Mouse (Mus musculus): Measurements from ENCODE around the gene Wdr1.
"Not testable (repeated sequence)": the region's sequence is repeated elsewhere in the genome, so short reads cannot be mapped to it uniquely, and the experiment has no call there.

The Wdr1 gene

DNA sequence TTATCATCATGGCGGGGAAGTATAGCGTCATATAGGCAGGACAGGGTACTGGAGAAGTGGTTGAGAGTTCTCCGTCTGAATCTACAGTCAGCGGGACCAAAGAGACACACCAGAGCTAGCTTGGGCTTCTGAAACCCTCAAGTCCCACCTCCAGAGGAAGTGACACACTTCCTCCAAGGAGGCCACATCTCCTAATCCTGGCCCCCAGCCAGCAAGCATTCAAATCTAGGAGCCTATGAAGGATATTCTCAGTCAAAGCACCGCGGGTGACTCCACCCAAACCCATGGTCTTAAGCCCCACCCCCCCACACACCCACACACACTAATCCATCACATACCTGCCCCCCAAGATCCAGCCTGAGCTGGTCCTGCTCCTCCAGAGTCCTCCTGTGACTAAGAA, 69.1 kb downstream of the Wdr1 start:
- no peak for DNase-seq

GRCm38 (mm10) chr5:38491763-38492162, 71.3 kb downstream of the Wdr1 start:
- no peak for DNase-seq

GRCm38 (mm10) chr5:38489739-38490138, 73.3 kb downstream of the Wdr1 start:
- DNase-seq, result no peak

DNA sequence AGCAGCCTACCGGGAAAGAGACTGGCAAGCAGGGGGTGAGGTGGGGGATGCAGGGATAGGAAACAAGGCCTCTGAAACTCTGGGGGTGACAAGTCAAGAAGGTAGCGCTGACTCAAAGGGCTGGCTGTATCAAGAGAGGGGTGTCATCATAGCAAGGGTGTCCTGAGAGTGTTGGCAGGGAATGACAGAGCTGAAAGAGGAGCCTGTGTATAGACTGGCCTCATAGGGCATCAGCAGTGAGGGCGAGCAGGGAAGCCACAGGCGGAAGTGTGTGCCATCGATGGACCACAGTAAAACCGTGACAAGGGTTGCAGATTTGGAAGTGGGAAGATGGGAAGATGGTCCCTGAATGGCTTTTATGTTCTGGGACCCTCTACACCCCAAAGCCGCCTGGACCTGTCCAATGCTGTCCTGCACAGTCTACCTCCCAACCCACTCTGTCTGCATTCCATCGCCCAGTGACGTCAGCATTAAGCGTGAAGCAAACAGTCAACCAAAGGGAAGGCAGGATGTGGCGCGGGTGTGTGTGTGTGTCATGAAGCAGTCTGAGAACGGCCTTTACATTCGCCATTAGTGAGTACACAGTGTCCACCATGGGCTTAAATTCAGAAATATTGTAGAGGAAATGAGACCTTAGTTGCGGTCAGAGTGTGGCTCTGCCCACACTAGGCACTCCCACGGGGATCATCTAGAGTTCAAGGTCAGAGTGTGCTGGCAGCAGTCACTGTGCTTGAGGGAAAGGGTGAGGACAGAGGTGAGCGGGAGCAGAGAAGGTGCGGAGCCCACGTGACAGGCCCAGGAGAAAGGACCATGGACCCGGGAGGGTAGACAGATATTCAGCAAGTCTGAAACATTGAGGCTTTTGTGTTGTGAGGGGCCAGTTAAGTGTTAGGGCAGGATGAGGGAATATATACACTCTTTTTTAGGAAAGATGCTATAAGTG, 74.1 kb downstream of the Wdr1 start:
- no peak for DNase-seq

- no peak for DNase-seq
These were observed 75.0 kb downstream of the Wdr1 start for GRCm38 (mm10) chr5:38488026-38488425.

DNA sequence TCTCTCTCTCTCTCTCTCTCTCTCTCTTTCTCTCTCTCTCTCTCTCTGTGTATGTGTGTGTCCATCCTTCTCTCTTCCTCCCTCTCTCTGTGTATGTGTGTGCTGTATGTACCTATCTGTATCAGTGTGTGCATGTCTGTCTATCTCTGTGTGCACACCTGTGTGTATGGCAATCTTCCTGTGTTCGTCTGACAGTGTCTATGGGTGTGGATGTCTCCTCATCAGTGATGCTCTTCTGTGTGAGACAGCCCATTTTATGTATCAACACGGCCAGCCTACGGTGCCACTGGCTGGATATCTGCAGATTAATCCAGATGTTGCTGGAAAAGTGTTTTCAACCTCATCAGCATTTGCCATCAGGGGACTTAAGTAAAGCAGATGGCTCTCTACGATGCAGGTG, 75.8 kb downstream of the Wdr1 start:
- DNase-seq, result no peak

GRCm38 (mm10) chr5:38485946-38486345, 77.1 kb downstream of the Wdr1 start:
- no peak for DNase-seq

DNA sequence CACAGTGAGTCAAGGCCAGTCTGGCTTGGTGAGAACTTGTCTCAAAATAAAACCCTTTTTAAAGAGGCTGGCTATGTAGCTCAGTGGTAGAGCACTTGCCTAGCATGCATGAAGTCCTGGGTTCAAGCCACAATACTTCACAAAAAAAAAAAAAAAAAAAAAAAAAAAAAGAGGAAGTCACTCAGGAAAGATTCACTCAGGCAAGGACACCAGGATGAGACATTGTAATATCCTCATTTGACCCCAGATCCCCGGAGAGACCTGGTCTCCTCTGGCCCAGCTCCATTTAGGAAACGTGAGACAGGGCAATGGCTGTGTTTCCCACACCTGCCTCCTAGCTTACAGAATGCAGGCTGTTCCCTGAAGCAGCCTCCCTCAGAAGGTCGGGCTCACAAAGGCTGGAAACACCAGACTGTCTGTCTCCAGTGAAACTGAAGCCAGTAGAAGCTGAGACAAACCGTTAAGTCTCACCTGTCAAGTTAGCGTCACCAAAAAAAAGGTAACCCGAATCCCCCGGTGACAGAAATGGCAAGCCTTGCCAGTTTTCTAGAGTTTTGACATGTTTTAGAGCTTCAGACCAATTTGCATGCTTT, 79.4 kb downstream of the Wdr1 start:
- no peak for DNase-seq

DNA sequence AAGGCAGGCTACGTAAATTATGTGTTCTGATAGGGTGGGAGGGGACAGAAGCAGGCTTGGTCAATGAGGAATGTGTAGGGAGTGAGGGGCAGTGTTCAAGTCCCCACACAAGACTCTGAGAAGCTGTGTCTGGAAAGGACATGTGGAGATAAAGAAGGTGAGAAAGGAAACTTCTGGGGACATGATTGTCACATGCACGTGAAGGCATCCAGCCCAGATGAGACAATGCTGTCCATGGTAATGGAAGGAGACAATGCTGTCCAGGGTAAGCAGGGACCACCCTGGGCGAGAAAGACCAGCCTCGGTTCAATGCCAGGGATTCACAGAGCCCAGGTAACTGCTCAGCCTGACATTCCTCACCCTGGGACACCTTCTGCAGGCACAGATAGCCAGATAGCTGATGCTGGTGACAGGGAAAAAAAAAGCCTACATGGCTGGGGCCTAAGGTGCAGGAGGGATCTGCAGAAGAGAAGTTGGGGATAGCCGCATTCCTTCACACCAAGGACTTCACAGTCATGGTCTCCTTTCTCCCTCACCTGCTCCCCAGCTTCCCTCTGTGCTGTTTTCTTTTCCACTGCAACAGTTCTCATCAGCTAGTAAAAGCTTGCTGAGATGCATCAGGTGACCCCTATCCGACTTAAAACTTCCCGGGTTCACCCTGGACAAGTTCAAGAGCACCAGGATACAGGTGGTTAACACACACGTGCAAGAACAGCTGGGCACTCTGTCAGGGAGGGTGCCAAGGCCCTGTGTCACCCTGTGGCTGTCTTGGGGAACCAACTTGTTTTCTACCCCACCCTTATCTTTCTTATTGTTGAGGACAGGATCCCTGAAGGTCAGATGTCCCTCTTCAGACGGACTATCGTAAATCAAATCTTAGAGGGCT, 82.0 kb downstream of the Wdr1 start:
- no peak for DNase-seq

DNA sequence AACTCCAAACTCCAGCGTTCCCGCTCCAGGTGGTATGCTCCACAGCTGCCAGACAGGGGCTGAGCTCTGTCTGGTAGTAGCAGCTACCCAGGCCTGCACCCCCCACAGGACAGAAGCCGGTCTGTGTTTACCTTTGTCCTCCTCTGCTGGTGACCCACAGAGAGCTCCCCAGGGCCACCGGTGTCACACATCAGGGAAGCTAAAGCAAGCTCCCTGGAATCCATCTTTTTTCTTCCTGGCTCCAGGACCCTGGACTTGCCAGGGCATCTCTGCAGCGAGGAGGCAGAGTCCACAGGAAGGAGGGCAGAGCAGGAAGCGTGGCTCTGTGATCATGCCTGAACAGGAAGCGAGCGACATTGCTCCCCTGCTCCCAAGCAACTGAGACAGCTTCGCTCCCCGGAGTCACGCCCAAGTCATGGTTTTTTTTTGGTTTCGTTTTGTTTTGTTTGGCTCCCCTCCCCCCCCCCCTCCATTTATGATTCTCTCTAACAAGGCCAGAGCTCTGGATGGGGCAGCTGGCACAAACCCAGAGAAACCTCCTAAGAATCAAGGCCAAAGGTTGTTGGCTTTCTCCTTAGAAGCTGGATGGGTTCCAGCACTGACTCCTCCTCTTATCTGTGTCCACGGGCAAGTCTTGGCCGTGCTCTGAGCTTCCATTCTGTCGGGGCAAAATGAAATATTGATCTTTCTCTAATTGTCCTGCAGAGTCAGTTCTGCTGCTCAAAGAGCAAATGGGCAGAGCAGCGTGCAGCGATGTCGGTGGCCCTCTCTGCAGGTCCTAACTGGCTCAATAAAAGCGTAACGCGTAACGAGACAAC, 82.9 kb downstream of the Wdr1 start:
- no peak for DNase-seq

DNA sequence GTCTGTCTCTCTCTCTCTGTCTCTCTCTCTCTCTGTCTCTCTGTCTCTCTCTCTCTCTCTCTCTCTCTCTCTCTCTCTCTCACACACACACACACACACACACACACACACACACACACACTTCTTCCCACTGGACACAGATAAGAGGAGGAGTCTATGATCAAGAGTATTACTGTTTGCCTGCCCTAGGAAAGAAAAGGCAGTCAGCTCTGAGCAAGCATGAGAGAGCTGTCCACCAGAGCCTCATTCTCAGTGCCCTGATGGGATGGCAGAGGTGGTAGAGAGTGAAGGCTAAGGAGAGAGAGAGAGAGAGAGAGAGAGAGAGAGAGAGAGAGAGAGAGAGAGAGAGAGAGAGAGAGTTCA, 83.5 kb downstream of the Wdr1 start:
- not testable (repeated sequence) for DNase-seq

GRCm38 (mm10) chr5:38479027-38479426, 84.0 kb downstream of the Wdr1 start:
- no peak for DNase-seq

DNA sequence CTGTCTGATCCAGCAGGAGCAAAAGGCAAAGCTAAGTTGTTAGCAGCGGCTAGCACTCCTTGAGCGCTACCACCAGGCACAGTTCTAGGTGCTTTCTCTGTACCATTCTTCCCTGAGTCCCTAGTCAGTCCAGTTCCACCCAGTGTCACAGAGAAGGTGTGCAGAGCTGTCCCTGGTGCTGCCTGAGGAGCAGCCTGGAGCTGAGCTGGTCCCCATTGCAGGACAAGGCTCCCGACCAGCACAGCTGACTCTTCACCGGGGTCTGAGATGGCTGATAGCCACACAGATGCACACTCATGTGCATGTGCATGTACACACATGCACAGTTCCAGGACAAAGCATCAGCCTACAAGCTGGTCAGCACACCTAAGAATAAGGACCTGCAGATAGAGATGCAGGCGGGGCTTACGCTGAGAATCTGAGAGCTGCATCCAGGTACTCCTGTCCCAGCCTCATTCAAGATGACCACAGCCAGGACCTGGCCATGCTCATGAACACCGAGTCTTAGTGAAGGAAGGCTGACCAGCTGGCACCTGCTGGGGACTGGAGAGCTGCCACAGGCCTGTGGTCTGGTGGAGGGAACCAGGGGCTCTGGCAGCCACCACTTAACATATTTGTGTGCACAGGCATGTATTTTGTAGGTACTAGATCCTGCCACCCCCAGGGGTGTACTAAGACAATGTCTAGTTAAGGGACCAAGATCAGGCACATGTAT, 85.1 kb downstream of the Wdr1 start:
- no peak for DNase-seq

DNA sequence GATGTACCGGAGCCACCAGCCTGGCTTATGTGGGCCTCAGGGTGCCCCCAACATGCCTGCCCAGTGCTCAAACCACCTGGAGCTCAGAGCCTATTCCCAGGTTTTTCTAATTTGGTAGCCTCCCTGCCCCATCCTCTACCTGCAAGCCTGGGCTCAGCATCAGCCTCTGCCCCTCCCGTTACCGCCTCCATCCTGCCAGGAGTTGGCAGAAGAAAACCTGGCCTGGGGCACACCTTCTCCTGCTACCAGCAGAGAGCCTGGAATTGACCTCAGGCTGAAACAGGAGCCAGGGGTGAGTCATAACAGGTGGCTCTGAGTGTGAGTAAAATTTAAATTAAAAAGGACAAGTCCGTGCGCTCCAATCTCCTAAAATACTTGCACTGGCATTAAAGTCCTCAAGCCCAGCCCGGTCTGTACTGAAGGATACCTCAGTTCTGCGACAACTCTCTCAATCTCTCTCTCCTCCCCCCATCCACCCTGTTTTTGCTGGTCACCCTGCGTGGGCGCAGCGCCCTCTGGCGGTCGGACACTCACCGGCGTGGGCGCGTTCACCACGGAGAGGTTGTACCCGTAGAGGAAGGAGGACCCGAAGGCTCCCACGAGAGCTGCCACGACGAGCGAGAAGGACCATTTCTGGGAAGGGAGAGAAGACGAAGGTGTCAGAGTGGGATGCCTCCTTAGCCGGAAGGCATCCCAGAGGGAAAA, 86.0 kb downstream of the Wdr1 start:
- peak; percentile 37 for DNase-seq

Measured in right cerebral cortex, adult 18-20 months (tissue).